10 mouse cellular contexts compared by ENCODE assay signal in genomic region chr8:94180561-94180908, GRCm38 (mm10). TPM values are rescaled to one million over a fixed set of nuclear protein-coding genes. Genes with fewer than 3 reads are reported as not detected.
DNase-seq lines count a peak whose midpoint lies in the region; ATAC-seq and TF ChIP-seq lines count a peak whose summit lies in the region.
"Had no signal": no experiment of that assay in that cellular context is flagged by ENCODE, and none has a peak within 500 bp of the region (broad histone marks: within the 10 kb centered on the region; RNA-seq: fewer than 3 reads in every experiment).

No protein-coding gene starts in this region.

- no peak for DNase-seq in forebrain, embryonic 11.5 days (ENCODE audit: low spot score)
- no peak for DNase-seq in kidney, postnatal 0 days (ENCODE audit: low spot score)
- no peak for DNase-seq in kidney, postnatal 10 days
- no peak for DNase-seq in embryonic facial prominence, embryonic 10.5 days (ENCODE audit: low spot score)
- DNase-seq: embryo, embryonic 11 days; lung, postnatal 14 days had no signal

- TF ChIP-seq CTCF in kidney, postnatal 0 days (IDR thresholded peaks at IDR 0.05; ENCODE audit: low read depth), result no peak

- no peak overlapping the region for H3K9ac ChIP-seq in forebrain, embryonic 11.5 days (ENCODE audit: low read length)
- no peak overlapping the region for H3K9ac ChIP-seq in forebrain, embryonic 16.5 days (replicated peaks; ENCODE audit: low read depth, low read length)
- H3K9ac ChIP-seq in kidney, postnatal 0 days (ENCODE audit: low read depth, low read length), result peak overlapping the region; percentile 68; the same call in 1 of the 2 replicates

- H3K27me3 ChIP-seq in forebrain, embryonic 11.5 days (ENCODE audit: control insufficient read depth, insufficient read depth, low read length), result peaks cover 72% of the 10 kb centered on the region
- H3K27me3 ChIP-seq in forebrain, embryonic 16.5 days (replicated peaks; ENCODE audit: control insufficient read depth, insufficient read depth, low read length), result peaks cover 32% of the 10 kb centered on the region
- peaks cover 10% of the 10 kb centered on the region for H3K27me3 ChIP-seq in kidney, postnatal 0 days (ENCODE audit: insufficient read depth, low read length)
- H3K27me3 ChIP-seq in embryonic facial prominence, embryonic 10.5 days (replicated peaks; ENCODE audit: low read depth, poor library complexity, severe bottlenecking), result peaks cover 100% of the 10 kb centered on the region

- H3K9me3 ChIP-seq in forebrain, embryonic 11.5 days (ENCODE audit: control insufficient read depth, low read length), result no peaks in the 10 kb centered on the region
- no peaks in the 10 kb centered on the region for H3K9me3 ChIP-seq in forebrain, embryonic 16.5 days (ENCODE audit: control insufficient read depth, low read length)
- H3K9me3 ChIP-seq in kidney, postnatal 0 days (replicated peaks; ENCODE audit: low read length), result no peaks in the 10 kb centered on the region
- H3K9me3 ChIP-seq in embryonic facial prominence, embryonic 10.5 days, result no peaks in the 10 kb centered on the region

- WGBS in forebrain, embryonic 11.5 days, result 66% methylated on average over 1 of the region's 1 CpGs
- 83% methylated on average over 1 of the region's 1 CpGs for WGBS in forebrain, embryonic 16.5 days
- 75% methylated on average over 1 of the region's 1 CpGs for WGBS in kidney, postnatal 0 days
- 69% methylated on average over 1 of the region's 1 CpGs for WGBS in embryonic facial prominence, embryonic 10.5 days
- WGBS in macrophage (ENCODE audit: missing documents), result 90% methylated on average over 1 of the region's 1 CpGs

- H3K4me2 ChIP-seq in forebrain, embryonic 11.5 days (ENCODE audit: low read depth, low read length, severe bottlenecking), result peak overlapping the region; percentile 86; the same call in 1 of the 2 replicates
- H3K4me2 ChIP-seq in forebrain, embryonic 16.5 days (ENCODE audit: low read length), result no peak overlapping the region
- peak overlapping the region; percentile 77 for H3K4me2 ChIP-seq in kidney, postnatal 0 days (ENCODE audit: low read length)

- no peaks in the 10 kb centered on the region for H3K36me3 ChIP-seq in forebrain, embryonic 11.5 days (ENCODE audit: control insufficient read depth, insufficient read depth, low read length)
- no peaks in the 10 kb centered on the region for H3K36me3 ChIP-seq in forebrain, embryonic 16.5 days (ENCODE audit: control insufficient read depth, insufficient read depth)
- H3K36me3 ChIP-seq in kidney, postnatal 0 days (ENCODE audit: insufficient read depth, low read length), result no peaks in the 10 kb centered on the region
- H3K36me3 ChIP-seq in embryonic facial prominence, embryonic 10.5 days (replicated peaks), result no peaks in the 10 kb centered on the region
- H3K36me3 ChIP-seq in macrophage (ENCODE audit: inconsistent target), result no peaks in the 10 kb centered on the region

- peaks cover 19% of the 10 kb centered on the region for H3K4me1 ChIP-seq in forebrain, embryonic 11.5 days (replicated peaks; ENCODE audit: control insufficient read depth, insufficient read depth, low read length)
- peaks cover 23% of the 10 kb centered on the region for H3K4me1 ChIP-seq in forebrain, embryonic 16.5 days (replicated peaks; ENCODE audit: control insufficient read depth, insufficient read depth, low read length)
- peaks cover 17% of the 10 kb centered on the region; the same call in 1 of the 2 replicates for H3K4me1 ChIP-seq in kidney, postnatal 0 days (replicated peaks; ENCODE audit: insufficient read depth, low read length)
- peaks cover 42% of the 10 kb centered on the region for H3K4me1 ChIP-seq in embryonic facial prominence, embryonic 10.5 days

- H3K79me2 ChIP-seq in macrophage (ENCODE audit: inconsistent target), result peaks cover 13% of the 10 kb centered on the region

- no peak overlapping the region for H3K27ac ChIP-seq in forebrain, embryonic 11.5 days (ENCODE audit: low read depth, low read length)
- no peak overlapping the region for H3K27ac ChIP-seq in forebrain, embryonic 16.5 days (ENCODE audit: low read length)
- no peak overlapping the region for H3K27ac ChIP-seq in kidney, postnatal 0 days
- H3K27ac ChIP-seq in embryonic facial prominence, embryonic 10.5 days (replicated peaks), result no peak overlapping the region
- H3K27ac ChIP-seq in macrophage, result peak overlapping the region; percentile 98

- peak overlapping the region; percentile 43; the same call in 1 of the 2 replicates for H3K4me3 ChIP-seq in forebrain, embryonic 11.5 days (ENCODE audit: low read depth, low read length)
- no peak overlapping the region for H3K4me3 ChIP-seq in forebrain, embryonic 16.5 days (replicated peaks; ENCODE audit: low read length)
- H3K4me3 ChIP-seq in kidney, postnatal 0 days (replicated peaks; ENCODE audit: low read depth, low read length), result peak overlapping the region; percentile 52; the same call in 1 of the 2 replicates
- H3K4me3 ChIP-seq in embryonic facial prominence, embryonic 10.5 days, result peak overlapping the region; percentile 64
- H3K4me3 ChIP-seq in macrophage (ENCODE audit: inconsistent target), result peak overlapping the region; percentile 95

- no peak for ATAC-seq in forebrain, embryonic 11.5 days (replicated peaks; ENCODE audit: low FRiP score)
- no peak for ATAC-seq in forebrain, embryonic 16.5 days
- no peak for ATAC-seq in kidney, postnatal 0 days (replicated peaks; ENCODE audit: low FRiP score, low read depth)
- ATAC-seq in erythroid progenitor cell, adult 5-6 weeks (replicated peaks; ENCODE audit: low FRiP score, poor library complexity, severe bottlenecking), result no peak
- ATAC-seq in inflammation-experienced regulatory T-cells, adult 6 months, result no peak

RNA-seq across cellular contexts. Expression of gene Mt1, which starts 1.7 kb away (rescaled TPM):
- 109 and 120 TPM in 2 replicates for polyA plus RNA-seq in forebrain, embryonic 11.5 days (2014; fragmentation: Nextera tagmentation; extraction: Ambion mirVana)
- polyA plus RNA-seq in forebrain, embryonic 16.5 days (2015; fragmentation: Nextera tagmentation; extraction: Ambion mirVana), result 75.0 and 96.2 TPM in 2 replicates
- 499 and 556 TPM in 2 replicates for polyA plus RNA-seq in kidney, postnatal 0 days (2015; fragmentation: Nextera tagmentation; extraction: Ambion mirVana)
- 184 and 196 TPM in 2 replicates for polyA plus RNA-seq in embryonic facial prominence, embryonic 10.5 days (2016; fragmentation: Nextera tagmentation; extraction: Ambion mirVana)
- total RNA-seq in macrophage (2018; cell fraction: chromatin; rRNA removed), result 100 to 1,000 TPM in 6 of 26 experiments, 10 to 100 TPM in 14, 1 to 10 TPM in 6; 6.3 to 198 (median 42.8) TPM
- 100 to 1,000 TPM in 18 of 26 experiments, 10 to 100 TPM in 8; 53.4 to 670 (median 263) TPM for total RNA-seq in macrophage (2018; cell fraction: cytosol; rRNA removed)
- total RNA-seq in macrophage (2018; cell fraction: nucleus; rRNA removed), result 100 to 1,000 TPM in 12 of 26 experiments, 10 to 100 TPM in 14; 11.4 to 354 (median 57.9) TPM
- 337 to 418 TPM (median 412 TPM) in 3 replicates for polyA plus RNA-seq in macrophage (2018)
- 62.5 and 80.4 TPM in 2 replicates for total RNA-seq in erythroid progenitor cell, adult 5-6 weeks (2015; ENCODE audit: low replicate concordance)
- total RNA-seq in erythroid progenitor cell, adult 5-6 weeks (2017; ENCODE audit: low replicate concordance), result 18.0 and 24.4 TPM in 2 replicates
- polyA plus RNA-seq in inflammation-experienced regulatory T-cells, adult 6 months (2017; shearing (Covaris generic)), result 10 to 100 TPM in 1 of 3 experiments, 1 to 10 TPM in 2; 1.5 to 11.0 (median 2.6) TPM

RNA-seq across cellular contexts. Expression of gene Mt2, which starts 8.1 kb away (rescaled TPM):
- polyA plus RNA-seq in forebrain, embryonic 11.5 days (2014; fragmentation: Nextera tagmentation; extraction: Ambion mirVana), result 36.5 and 39.0 TPM in 2 replicates
- 30.4 and 42.4 TPM in 2 replicates for polyA plus RNA-seq in forebrain, embryonic 16.5 days (2015; fragmentation: Nextera tagmentation; extraction: Ambion mirVana)
- polyA plus RNA-seq in kidney, postnatal 0 days (2015; fragmentation: Nextera tagmentation; extraction: Ambion mirVana), result 98.3 and 113 TPM in 2 replicates
- polyA plus RNA-seq in embryonic facial prominence, embryonic 10.5 days (2016; fragmentation: Nextera tagmentation; extraction: Ambion mirVana), result 55.1 and 61.0 TPM in 2 replicates
- total RNA-seq in macrophage (2018; cell fraction: chromatin; rRNA removed), result 10 to 100 TPM in 11 of 26 experiments, 1 to 10 TPM in 6, not detected in 9; 2.7 to 50.7 (median 16.8) TPM
- total RNA-seq in macrophage (2018; cell fraction: cytosol; rRNA removed), result 100 to 1,000 TPM in 11 of 26 experiments, 10 to 100 TPM in 11, 1 to 10 TPM in 4; 4.3 to 579 (median 54.0) TPM
- total RNA-seq in macrophage (2018; cell fraction: nucleus; rRNA removed), result 100 to 1,000 TPM in 2 of 26 experiments, 10 to 100 TPM in 13, 1 to 10 TPM in 9, not detected in 2; 1.4 to 360 (median 20.6) TPM
- 23.3 to 71.9 TPM (median 36.5 TPM) in 3 replicates for polyA plus RNA-seq in macrophage (2018)
- 24.5 and 44.4 TPM in 2 replicates for total RNA-seq in erythroid progenitor cell, adult 5-6 weeks (2015; ENCODE audit: low replicate concordance)
- total RNA-seq in erythroid progenitor cell, adult 5-6 weeks (2017; ENCODE audit: low replicate concordance), result 11.6 TPM in 1 of 2 replicates, not detected in the other
- under 1 TPM in 1 of 3 experiments, not detected in 2; 0.94 TPM for polyA plus RNA-seq in inflammation-experienced regulatory T-cells, adult 6 months (2017; shearing (Covaris generic))

RNA-seq across cellular contexts. Expression of gene Mt3, which starts 28.1 kb away (rescaled TPM):
- polyA plus RNA-seq in forebrain, embryonic 11.5 days (2014; fragmentation: Nextera tagmentation; extraction: Ambion mirVana), result 43.6 and 52.3 TPM in 2 replicates
- polyA plus RNA-seq in forebrain, embryonic 16.5 days (2015; fragmentation: Nextera tagmentation; extraction: Ambion mirVana), result 191 and 212 TPM in 2 replicates
- 2.2 and 2.7 TPM in 2 replicates for polyA plus RNA-seq in kidney, postnatal 0 days (2015; fragmentation: Nextera tagmentation; extraction: Ambion mirVana)
- polyA plus RNA-seq in embryonic facial prominence, embryonic 10.5 days (2016; fragmentation: Nextera tagmentation; extraction: Ambion mirVana), result 4.9 and 10.0 TPM in 2 replicates
- total RNA-seq in macrophage (2018; cell fraction: chromatin; rRNA removed), result not detected
- total RNA-seq in macrophage (2018; cell fraction: cytosol; rRNA removed), result not detected
- not detected for total RNA-seq in macrophage (2018; cell fraction: nucleus; rRNA removed)
- polyA plus RNA-seq in macrophage (2018), result not detected in 3 replicates
- total RNA-seq in erythroid progenitor cell, adult 5-6 weeks (2015; ENCODE audit: low replicate concordance), result not detected in 2 replicates
- not detected in 2 replicates for total RNA-seq in erythroid progenitor cell, adult 5-6 weeks (2017; ENCODE audit: low replicate concordance)
- 1 to 10 TPM in 1 of 3 experiments, not detected in 2; 5.9 TPM for polyA plus RNA-seq in inflammation-experienced regulatory T-cells, adult 6 months (2017; shearing (Covaris generic))

RNA-seq across cellular contexts. Expression of gene Nup93, which starts 33.8 kb away (rescaled TPM):
- 135 and 143 TPM in 2 replicates for polyA plus RNA-seq in forebrain, embryonic 11.5 days (2014; fragmentation: Nextera tagmentation; extraction: Ambion mirVana)
- polyA plus RNA-seq in forebrain, embryonic 16.5 days (2015; fragmentation: Nextera tagmentation; extraction: Ambion mirVana), result 63.8 and 66.7 TPM in 2 replicates
- polyA plus RNA-seq in kidney, postnatal 0 days (2015; fragmentation: Nextera tagmentation; extraction: Ambion mirVana), result 45.0 and 53.6 TPM in 2 replicates
- polyA plus RNA-seq in embryonic facial prominence, embryonic 10.5 days (2016; fragmentation: Nextera tagmentation; extraction: Ambion mirVana), result 150 and 152 TPM in 2 replicates
- total RNA-seq in macrophage (2018; cell fraction: chromatin; rRNA removed), result 10 to 100 TPM; 15.9 to 92.2 (median 65.2) TPM
- 10 to 100 TPM; 14.2 to 25.0 (median 20.7) TPM for total RNA-seq in macrophage (2018; cell fraction: cytosol; rRNA removed)
- total RNA-seq in macrophage (2018; cell fraction: nucleus; rRNA removed), result 10 to 100 TPM; 14.9 to 64.7 (median 34.3) TPM
- polyA plus RNA-seq in macrophage (2018), result 20.6 to 35.1 TPM (median 24.9 TPM) in 3 replicates
- 21.8 and 22.7 TPM in 2 replicates for total RNA-seq in erythroid progenitor cell, adult 5-6 weeks (2015; ENCODE audit: low replicate concordance)
- total RNA-seq in erythroid progenitor cell, adult 5-6 weeks (2017; ENCODE audit: low replicate concordance), result 10.3 and 20.4 TPM in 2 replicates
- polyA plus RNA-seq in inflammation-experienced regulatory T-cells, adult 6 months (2017; shearing (Covaris generic)), result 10 to 100 TPM; 29.9 to 37.2 (median 35.3) TPM

RNA-seq across cellular contexts. Expression of gene Mt4, which starts 43.5 kb away (rescaled TPM):
- not detected in 2 replicates for polyA plus RNA-seq in forebrain, embryonic 11.5 days (2014; fragmentation: Nextera tagmentation; extraction: Ambion mirVana)
- polyA plus RNA-seq in forebrain, embryonic 16.5 days (2015; fragmentation: Nextera tagmentation; extraction: Ambion mirVana), result not detected in 2 replicates
- not detected in 2 replicates for polyA plus RNA-seq in kidney, postnatal 0 days (2015; fragmentation: Nextera tagmentation; extraction: Ambion mirVana)
- polyA plus RNA-seq in embryonic facial prominence, embryonic 10.5 days (2016; fragmentation: Nextera tagmentation; extraction: Ambion mirVana), result not detected in 2 replicates
- not detected for total RNA-seq in macrophage (2018; cell fraction: chromatin; rRNA removed)
- total RNA-seq in macrophage (2018; cell fraction: cytosol; rRNA removed), result not detected
- not detected for total RNA-seq in macrophage (2018; cell fraction: nucleus; rRNA removed)
- not detected in 3 replicates for polyA plus RNA-seq in macrophage (2018)
- total RNA-seq in erythroid progenitor cell, adult 5-6 weeks (2015; ENCODE audit: low replicate concordance), result not detected in 2 replicates
- total RNA-seq in erythroid progenitor cell, adult 5-6 weeks (2017; ENCODE audit: low replicate concordance), result not detected in 2 replicates
- not detected for polyA plus RNA-seq in inflammation-experienced regulatory T-cells, adult 6 months (2017; shearing (Covaris generic))

Comparison
In these comparisons a context has a peak if more than half of its experiments do, and no peak if none do; other contexts are left out.
1. RNA of gene Mt2, which starts 8.1 kb away (polyA plus RNA-seq): 98.3 to 113 TPM in kidney, postnatal 0 days, 55.1 to 61.0 TPM in embryonic facial prominence, embryonic 10.5 days, 36.5 to 39.0 TPM in forebrain, embryonic 11.5 days, 23.3 to 71.9 TPM in macrophage and 30.4 to 42.4 TPM in forebrain, embryonic 16.5 days; 0.94 TPM in inflammation-experienced regulatory T-cells, adult 6 months; every median in the first group is over 10 times any median in the second.